Mouse (Mus musculus): ENCODE results near the gene Gan. TPM values are rescaled to one million over a fixed set of nuclear protein-coding genes. Genes with fewer than 3 reads are reported as not detected.
A peak's percentile ranks its signal among the peaks of the same experiment; 100 is the strongest.

Gene Gan
- 5.4 and 5.7 TPM in 2 replicates for total RNA-seq (2017)

DNA sequence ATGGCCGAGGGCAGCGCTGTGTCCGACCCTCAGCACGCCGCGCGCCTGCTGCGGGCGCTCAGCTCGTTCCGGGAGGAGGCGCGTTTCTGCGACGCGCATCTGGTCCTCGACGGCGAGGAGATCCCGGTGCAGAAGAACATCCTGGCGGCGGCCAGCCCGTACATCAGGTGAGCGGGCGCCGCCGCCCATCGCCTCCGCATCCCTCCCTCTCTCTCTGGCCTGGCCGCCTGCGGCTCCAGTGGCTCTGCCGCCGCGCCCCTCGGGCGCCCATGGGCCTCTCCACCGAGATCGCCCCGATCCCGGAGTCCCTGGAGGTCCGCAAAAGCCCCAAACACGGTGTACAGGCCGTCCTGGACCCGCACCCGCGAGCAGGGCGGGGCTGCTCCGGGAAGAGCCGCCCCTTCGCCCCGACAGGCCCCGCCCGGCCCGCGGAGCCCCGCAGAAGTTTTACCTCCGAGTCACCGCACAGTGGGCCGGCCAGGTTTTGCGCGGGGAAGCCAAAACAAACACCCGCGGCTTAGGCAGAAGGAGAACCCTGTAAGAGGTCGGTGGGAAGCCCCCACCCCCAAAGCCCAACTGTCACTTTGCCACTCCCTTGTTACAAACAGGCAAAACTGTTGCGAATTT, at the start of gene Gan:
Gene Gan, plus strand, starts transcription at position 1 of the 627 bp plus-strand sequence.
- peak; percentile 33 for ATAC-seq (replicated peaks; ENCODE audit: low read depth, poor library complexity, severe bottlenecking)

DNA sequence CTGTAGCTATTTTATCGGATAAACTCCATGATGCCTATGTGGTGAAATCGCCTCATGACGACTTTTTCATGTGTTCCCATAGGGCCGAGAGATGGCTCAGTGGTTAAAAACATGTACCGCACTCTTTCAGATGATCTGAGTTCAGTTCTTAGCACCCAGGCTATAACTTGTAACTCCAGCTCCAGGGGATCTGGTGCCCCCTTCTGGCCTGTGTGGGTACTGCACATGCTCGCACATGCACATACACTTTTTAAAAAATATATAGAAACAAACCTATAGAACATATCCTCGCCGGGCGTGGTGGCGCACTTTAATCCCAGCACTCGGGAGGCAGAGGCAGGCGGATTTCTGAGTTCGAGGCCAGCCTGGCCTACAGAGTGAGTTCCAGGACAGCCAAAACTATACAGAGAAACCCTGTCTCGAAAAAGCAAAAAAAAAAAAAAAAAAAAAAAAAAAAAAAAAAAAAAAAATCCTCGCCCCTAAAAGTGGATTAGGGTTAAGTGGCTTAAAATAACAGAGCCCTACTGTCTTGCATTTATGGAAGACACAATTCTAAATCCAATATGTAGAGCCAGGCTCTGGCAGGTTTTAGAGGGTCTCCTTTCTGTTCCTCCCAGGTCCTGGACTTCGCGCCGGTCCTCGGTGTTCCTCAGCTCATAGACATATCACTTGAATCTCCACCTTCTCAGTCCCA, 48.8 kb upstream of the Gan start:
- no peak for ATAC-seq (replicated peaks; ENCODE audit: low read depth, poor library complexity, severe bottlenecking)

DNA sequence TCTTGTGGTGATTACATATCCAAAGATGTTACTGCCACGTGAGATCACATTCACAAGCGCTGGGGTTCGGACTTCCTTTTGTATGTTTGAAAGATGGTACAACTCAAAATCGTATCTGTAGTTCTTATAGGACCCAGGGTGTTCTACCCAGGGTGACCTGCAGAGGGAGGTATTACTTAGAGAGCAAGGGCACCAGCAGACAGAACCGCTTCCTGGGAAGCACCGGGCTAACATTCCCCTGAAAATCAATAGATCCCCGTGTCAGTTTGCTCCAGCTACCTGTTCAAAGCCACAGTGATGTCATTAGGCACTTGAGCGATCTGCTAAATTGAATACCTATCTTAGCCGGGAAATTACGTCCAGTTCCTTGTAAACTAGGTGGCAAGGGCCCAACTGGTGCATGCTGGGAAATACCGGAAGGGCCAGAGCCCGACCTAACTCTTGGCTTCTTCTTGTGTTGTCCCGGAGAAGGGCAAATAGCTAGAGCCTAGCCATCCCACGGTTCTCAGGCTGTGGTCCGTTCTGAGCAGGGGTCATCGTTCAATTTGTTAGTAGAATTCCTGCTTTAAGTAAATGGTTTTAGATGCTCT, 48.0 kb upstream of the Gan start:
- peak; percentile 58 for ATAC-seq (replicated peaks; ENCODE audit: low read depth, poor library complexity, severe bottlenecking)

DNA sequence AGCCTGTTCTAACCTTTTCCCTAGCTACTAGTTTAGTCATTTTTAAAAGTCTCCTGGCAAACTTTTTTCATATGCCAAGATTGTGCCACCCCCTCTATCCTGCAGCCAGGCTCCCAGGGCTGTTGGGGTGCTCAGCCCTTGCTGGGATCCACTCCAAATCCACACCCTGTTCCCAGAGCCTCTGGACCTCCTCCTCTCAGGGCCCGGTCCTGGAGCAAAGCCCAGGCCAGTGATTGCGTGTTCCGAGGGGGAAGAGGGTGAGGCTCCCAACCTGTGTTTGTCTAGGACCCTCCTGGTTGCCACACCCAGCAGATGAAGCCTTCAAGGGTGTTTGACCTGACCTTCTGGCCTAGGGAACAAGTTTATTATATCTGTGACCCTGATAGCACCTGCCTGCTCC, 46.3 kb upstream of the Gan start:
- ATAC-seq (replicated peaks; ENCODE audit: low read depth, poor library complexity, severe bottlenecking) = no peak

DNA sequence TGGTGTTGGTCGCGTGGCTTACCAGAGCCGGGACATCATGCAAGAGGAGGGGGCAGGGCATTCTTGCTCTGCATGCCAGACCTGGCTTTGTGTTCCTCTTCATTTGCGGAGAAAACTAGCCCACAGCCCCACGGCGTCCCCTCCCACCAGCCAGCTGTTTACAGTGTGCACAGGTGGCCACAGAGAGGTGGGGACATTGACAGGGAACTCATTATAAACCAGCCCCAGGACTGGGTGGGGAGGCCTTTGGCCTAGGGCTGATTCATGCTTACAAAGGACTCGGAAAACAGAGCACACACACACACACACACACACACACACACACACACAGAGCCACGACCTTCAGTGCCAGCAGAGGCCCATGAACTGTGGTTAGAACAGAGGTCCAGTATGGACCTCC, 45.7 kb upstream of the Gan start:
- no peak for ATAC-seq (replicated peaks; ENCODE audit: low read depth, poor library complexity, severe bottlenecking)

DNA sequence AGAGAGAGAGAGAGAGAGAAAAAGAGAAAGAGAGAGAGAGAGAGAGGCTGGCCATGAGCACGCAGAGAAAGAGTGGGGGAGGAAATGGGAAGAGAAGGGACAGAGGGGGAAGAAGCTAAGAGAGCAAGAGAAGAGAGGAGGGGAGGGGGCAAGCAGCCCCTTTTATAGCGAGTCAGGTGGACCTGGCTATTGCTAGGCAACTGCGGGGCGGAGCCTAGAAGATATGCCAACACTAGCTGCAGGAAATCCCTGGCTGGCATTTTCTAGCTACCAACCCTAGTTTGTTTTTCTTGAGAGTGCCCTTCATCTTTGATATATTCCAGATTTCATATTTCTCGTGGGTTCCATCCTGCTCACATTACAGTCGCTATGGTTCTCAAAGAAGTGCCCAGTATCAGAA, 42.8 kb upstream of the Gan start:
- no peak for ATAC-seq (replicated peaks; ENCODE audit: low read depth, poor library complexity, severe bottlenecking)

DNA sequence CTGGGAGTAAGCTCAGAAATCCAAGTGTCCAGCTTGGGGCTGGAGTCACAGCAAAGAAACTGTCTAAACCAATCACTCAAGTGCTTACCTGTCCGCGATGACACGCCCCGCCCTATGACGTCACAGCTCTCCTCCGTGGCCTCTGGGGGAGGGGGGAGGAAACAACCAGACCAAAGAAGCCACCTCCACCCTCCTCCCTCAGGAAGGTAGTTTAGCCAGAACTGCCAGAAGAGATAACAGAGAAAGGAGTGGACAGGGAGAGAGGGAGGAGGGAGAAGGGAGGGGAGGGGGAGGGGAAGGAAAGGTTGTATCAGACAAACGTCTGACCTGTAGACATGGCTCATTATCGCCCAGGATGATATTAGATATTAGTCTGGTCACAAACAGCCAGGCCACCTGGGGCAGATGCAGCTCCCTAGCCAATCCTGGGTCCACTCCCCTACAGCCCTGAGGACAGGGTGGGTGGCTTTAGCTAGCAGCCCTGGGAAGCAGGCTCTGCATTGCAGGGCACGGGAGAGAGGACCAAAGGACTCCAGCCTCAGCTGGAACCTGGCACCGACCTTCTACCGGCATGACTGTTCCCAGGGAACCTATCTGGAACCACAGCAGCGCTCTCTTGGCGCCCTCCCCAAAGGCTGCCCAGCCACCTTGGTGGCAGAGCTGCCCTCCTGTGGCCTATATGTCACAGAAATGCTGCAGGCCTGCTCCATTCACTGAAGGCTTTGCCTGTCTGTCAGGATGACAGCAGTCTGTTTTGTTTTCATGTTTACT, 42.1 kb upstream of the Gan start:
- peak; percentile 69 for ATAC-seq (replicated peaks; ENCODE audit: low read depth, poor library complexity, severe bottlenecking)

DNA sequence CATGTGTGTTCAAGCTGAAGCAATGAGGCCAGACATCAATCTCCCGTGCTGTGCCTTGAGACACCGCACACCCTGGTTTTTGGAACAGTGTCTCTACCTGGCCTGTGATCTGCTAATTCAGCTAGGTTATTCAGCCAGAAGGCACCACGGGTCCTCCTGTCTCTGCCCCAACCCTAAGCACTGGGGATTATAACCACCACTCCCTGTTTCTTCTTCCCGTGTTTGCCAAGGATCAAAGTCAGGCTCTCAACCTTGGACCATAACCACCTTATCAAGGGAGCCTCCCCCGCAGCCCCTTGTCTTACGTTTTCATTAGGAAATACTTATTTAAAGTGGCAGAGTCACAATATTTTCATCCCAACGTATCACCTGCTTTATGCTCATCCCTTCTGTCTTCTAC, 41.4 kb upstream of the Gan start:
- no peak; the same call in 1 of the 2 replicates for ATAC-seq (replicated peaks; ENCODE audit: low read depth, poor library complexity, severe bottlenecking)

DNA sequence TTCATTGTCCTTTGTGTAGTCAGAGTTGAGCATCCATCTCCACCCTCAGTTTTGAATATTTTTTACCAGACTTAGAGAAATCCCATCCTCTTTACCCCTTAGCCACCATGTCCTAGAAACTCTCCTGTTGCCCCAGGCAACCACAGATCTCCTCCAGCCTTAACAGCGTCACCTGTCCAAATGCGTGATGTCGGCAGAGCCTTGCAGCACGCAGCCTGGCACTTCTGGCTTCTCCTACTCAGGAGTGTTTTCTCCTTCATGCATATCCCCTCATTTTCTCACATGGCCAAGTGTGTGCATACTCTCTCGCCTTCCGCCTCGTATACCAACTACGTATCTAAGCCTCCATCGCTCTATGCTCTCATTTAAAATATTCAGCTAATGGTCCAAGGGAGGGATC, 39.5 kb upstream of the Gan start:
- ATAC-seq (replicated peaks; ENCODE audit: low read depth, poor library complexity, severe bottlenecking) = no peak

DNA sequence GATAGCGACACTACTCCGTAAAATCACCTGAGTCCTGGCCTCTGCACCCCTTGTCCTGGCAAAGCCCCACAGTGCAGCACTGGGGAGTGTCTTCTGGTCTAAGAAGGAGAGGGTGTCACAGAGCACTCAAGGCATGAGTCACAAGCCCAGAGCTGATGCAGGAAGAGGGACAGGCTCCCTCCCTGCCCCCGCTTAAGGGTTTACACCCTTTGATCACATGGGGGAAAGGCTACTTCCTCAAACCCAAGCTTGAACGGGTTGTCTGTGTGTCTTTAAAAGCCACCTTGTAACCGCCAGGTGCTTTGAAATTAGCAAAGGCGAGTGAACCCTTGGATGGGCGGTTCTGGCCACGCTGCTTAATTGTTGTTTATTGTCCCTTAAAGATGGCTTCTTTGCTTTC, 36.7 kb upstream of the Gan start:
- peak; percentile 74 for ATAC-seq (replicated peaks; ENCODE audit: low read depth, poor library complexity, severe bottlenecking)

DNA sequence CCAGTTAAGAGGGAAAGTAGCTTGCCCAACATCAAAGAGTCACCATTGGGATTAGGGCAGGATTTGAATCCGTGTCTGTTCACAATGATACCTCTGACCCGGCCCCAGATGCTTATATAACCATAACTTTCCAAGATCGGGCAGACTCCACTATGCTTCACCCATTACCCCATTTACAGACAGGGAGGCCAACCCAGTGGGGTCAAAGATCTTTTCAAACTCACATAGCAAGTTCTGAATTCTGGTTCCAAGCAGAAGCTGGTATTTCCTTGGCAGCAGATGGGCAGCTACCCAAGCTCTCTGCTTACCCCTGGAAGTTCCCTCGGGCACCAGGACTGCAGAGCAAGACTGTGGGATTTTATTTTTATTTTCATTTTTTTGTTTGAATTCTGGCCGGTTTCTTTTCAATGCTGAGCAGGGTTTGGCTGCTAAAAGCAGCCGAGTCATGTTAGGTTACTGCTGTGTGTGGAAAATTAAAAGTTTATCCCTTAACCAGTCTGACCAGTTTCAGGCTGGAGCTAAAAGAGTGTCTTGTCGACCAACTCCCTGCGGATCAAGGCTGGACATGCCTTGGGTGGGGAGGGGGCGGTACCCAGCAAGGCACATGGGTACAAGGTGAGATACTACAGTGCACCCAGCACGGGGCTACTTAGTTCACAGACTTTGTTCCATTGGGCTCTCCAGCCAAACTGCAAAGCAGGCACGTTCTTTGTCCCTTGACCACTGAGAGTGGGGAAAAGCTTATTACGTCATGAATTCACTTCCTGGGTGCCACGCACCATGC, 33.9 kb upstream of the Gan start:
- ATAC-seq (replicated peaks; ENCODE audit: low read depth, poor library complexity, severe bottlenecking) = no peak

DNA sequence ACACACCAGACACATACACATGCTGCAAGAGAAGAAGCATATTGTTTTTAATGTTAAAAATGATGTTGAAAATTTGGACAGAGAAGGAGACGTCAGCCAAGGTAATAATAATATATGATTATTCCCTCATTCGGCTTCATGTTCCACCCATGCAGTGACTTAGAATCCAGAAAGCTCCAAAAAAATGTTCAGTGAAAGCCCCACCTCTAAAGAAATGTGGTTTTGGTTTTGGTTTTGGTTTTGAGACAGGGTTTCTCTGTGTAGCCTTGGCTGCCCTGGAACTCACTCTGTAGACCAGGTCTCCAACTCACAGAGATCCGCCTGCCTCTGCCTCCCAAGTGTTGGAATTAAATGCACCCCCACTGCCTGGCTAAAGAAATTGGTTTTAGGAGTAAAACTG, 32.1 kb upstream of the Gan start:
- ATAC-seq (replicated peaks; ENCODE audit: low read depth, poor library complexity, severe bottlenecking) = no peak

DNA sequence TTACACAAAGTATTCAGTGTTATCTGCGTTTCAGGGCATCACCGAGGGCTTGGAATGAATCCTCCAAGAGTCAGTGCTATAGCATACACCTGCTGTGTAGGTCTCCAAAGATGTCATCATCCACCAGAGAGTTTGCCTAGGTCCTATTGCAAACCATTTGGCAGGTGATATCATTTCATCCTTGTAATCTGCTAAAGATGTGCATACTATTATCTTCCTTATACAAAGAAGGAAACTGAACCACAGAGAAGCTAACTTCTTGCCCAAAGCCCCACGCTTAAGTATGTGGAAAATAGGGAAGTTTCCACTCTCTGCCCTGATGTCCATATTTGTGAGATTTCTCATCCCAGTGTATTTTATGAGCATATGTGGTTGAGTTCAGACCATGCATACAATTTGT, 31.5 kb upstream of the Gan start:
- 0 out of 2 replicates have a peak, but pooled peaks have one; percentile 19 for ATAC-seq (replicated peaks; ENCODE audit: low read depth, poor library complexity, severe bottlenecking)

DNA sequence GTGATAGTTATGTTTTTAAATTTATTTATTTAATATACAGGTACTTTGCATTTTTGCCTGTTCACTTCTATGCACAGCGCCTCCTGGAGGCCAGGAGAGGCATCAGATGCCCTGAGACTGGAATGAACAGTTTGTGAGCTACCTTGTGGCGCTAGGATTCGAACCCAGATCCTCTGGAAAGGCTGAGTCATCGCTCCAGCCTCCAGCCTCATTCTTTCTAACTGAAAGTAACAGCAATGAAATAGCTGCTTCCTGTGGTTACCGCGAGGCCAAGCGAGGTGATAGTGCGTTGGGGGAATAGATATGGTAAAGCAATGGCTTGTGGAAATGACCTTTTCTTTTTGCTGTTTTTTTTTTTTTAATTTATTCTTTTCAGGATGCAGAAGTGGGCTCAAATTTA, 30.9 kb upstream of the Gan start:
- ATAC-seq (replicated peaks; ENCODE audit: low read depth, poor library complexity, severe bottlenecking) = peak; percentile 57

DNA sequence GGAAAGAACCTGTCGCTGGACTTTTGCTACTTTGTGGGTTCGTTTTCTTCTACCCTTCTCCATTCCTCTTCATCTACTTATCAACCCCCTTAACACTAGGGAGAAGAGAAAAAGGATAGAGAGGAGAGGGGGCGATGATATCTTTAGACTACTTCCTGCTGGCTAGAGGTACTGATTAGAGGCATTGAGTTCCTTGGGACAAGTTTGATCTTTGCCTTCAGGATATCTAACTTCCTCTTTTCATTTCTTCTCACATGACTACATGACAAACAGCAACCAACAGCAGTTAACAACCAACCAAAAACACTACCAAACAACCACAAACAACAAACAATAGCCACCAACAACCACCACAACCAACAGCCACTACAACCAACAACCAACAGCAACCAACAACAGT, 24.2 kb upstream of the Gan start:
- ATAC-seq (replicated peaks; ENCODE audit: low read depth, poor library complexity, severe bottlenecking) = peak; percentile 45

DNA sequence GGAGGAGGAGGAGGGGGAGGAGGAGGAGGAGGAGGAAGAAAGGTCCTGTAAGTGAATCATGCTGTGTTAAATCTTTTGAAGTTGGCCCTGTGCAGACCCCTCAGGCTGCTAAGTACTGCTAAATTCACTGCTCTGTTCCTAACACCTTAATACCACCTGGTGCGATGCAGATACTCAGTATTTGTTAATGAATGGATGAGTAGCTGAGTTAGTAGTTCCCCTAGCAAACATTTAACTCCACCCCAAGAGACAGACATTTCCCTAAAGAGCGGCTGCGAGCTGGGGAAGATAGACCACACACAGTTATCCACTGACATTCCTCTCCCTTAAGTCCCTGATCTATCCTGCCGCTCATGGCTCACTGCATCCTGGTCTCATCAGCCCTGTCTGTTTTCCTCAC, 21.6 kb upstream of the Gan start:
- ATAC-seq (replicated peaks; ENCODE audit: low read depth, poor library complexity, severe bottlenecking) = no peak

DNA sequence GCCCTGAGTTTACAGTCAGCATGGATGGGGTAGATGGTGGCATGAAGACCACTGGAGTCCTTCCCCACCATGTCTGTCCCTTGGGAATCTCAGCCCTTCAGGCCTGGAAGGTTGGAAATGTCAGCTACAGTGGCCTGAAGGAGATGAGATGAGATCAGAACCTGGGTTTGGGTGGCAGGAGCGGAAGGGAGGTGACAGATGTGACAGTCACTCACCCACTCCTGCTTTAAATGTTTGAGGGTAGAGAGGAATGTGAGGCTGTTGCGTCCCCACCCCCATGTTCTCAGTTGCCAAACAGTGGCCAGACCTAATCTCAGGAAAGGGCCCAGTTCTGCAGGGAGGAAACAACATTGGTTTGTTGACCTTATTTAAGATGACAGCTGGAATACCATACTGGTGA, 21.2 kb upstream of the Gan start:
- no peak for ATAC-seq (replicated peaks; ENCODE audit: low read depth, poor library complexity, severe bottlenecking)

DNA sequence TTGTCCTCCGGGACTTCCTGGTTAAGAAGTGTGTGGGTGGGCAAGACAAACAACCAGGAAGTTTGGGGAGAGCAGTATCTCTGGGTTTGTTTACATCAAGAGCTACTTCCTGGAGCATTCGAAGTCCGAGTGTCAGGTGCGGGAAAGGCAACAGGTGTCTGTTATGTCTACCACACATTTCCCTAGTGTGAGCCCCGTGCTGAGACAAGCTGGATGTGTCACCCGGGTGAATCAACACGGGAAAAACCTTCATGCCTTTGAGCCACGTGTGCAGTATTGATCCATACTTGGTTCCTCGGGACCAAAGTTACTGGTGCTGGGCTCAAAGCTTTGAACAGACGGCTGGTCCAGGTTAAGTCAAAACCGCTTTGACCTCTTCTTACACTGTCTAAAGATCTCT, 20.6 kb upstream of the Gan start:
- no peak for ATAC-seq (replicated peaks; ENCODE audit: low read depth, poor library complexity, severe bottlenecking)

DNA sequence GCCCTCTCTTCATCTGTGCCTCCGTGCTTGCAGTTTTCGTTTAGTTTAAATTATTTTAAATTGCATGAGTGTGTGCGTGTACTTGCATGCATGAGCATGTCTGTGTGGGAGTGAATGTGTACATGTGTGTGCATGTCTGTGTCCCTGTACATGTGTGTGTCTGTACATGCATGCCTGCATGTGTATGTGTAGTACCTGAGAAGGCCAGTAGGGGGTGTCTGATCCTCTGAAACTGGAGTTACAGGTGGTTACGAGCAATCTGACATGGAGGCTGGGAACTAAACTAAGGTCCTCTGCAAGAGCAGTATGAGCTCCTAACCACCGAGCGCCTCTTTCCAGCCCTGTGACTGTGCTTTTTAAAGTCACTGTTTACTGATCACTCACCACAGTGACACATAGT, 9.4 kb upstream of the Gan start:
- no peak for ATAC-seq (replicated peaks; ENCODE audit: low read depth, poor library complexity, severe bottlenecking)

DNA sequence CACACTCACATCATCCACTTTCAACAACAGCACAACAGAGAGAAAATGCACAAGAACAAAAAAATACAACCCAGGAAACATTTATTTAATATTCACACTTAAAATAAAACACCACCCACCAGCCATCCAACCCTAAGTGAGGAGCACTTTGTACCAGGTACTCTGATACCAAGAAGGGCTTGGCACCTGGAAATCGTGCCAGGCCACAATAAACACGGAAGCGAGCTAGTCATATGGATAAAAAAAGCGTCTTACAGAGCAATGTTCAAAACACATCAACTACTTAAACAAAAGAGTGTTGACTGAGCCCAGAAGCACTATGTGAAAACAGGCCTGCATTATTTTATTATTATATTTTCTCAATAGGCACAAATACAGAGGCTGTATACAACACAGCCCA, 1.8 kb upstream of the Gan start:
- ATAC-seq (replicated peaks; ENCODE audit: low read depth, poor library complexity, severe bottlenecking) = no peak
